Mouse (Mus musculus): ENCODE data around the gene Inka1. TPM values are rescaled to one million over a fixed set of nuclear protein-coding genes. Genes with fewer than 3 reads are reported as not detected.

The Inka1 gene
- total and polyA plus RNA-seq, 3 experiments = 25.2 to 30.2 (median 28.0) TPM

GRCm38 (mm10) chr9:108023216-108023615, 37.5 kb upstream of the Inka1 start:
- H3K79me2 ChIP-seq (replicated peaks; ENCODE audit: control insufficient read depth, extremely low read depth, insufficient read depth, poor library complexity, severe bottlenecking) = peaks cover 12% of the 10 kb centered on the region
- no peak overlapping the region for H3K4me2 ChIP-seq (ENCODE audit: insufficient read depth, low read depth, poor library complexity, severe bottlenecking)
- H3K4me3 ChIP-seq (replicated peaks in 1 of 3; ENCODE audit: low read depth in 2 of 3, low read length in 2 of 3, poor library complexity in 1 of 3) = no peak overlapping the region
- H3K27ac ChIP-seq (ENCODE audit: insufficient read depth, low read depth) = no peak overlapping the region
- H3K9me3 ChIP-seq (replicated peaks; ENCODE audit: low read length) = peaks cover 3% of the 10 kb centered on the region
- H3K9ac ChIP-seq (ENCODE audit: insufficient read depth, low read depth) = no peak overlapping the region
- dilution Hi-C loops (cut with MboI; ENCODE audit: extremely low pct_ligation_motif_present, extremely low pct_unique_long_range_greater_than_20kb, low sequenced_read_pairs) = no loop called here
- no peak for TF ChIP-seq MXI1 (IDR thresholded peaks at IDR 0.05; ENCODE audit: low read depth, low read length)
- no peak for TF ChIP-seq RCOR1 (conservative IDR thresholded peaks at IDR 0.05; ENCODE audit: low read depth, low read length)
- no peak for TF ChIP-seq MYC (IDR thresholded peaks at IDR 0.05; ENCODE audit: low read depth, low read length)
- no peak for TF ChIP-seq UBTF (IDR thresholded peaks at IDR 0.05; ENCODE audit: low read depth, low read length)
- no peak for TF ChIP-seq JUND (conservative IDR thresholded peaks at IDR 0.05; ENCODE audit: low read depth, low read length)
- TF ChIP-seq ELF1 (IDR thresholded peaks at IDR 0.05; ENCODE audit: low read depth, low read length) = no peak
- no peak for TF ChIP-seq MAX (IDR thresholded peaks at IDR 0.05; ENCODE audit: low read length)
- no peak for TF ChIP-seq ZNF384 (IDR thresholded peaks at IDR 0.05; ENCODE audit: low read depth, low read length)
- TF ChIP-seq PAX5 (IDR thresholded peaks at IDR 0.05; ENCODE audit: low read length) = no peak
- TF ChIP-seq POLR2A (IDR thresholded peaks at IDR 0.05; ENCODE audit: low read depth, low read length) = no peak
- no peak for TF ChIP-seq GABPA (IDR thresholded peaks at IDR 0.05; ENCODE audit: insufficient replicate concordance, low read depth, low read length)
- TF ChIP-seq HCFC1 (IDR thresholded peaks at IDR 0.05; ENCODE audit: low read depth, low read length) = no peak
- in situ Hi-C loops (cut with MboI; ENCODE audit: low pct_ligation_motif_present, low pct_unique_long_range_greater_than_20kb, low sequenced_read_pairs) = no loop called here
- H3K27me3 ChIP-seq (replicated peaks) = no peaks in the 10 kb centered on the region
- peaks cover 30 to 46% of the 10 kb centered on the region in 2 experiments for H3K36me3 ChIP-seq (replicated peaks in 1 of 2; ENCODE audit: control insufficient read depth in 1 of 2, insufficient read depth in 1 of 2, low read length in 1 of 2)
- peaks cover 0 to 15% of the 10 kb centered on the region in 2 experiments; a peak in 2 of 4 replicates for H3K4me1 ChIP-seq (ENCODE audit: control insufficient read depth in 1 of 2, insufficient read depth in 2 of 2)
- DNase-seq (ENCODE audit: extremely low read depth) = no peak

GRCm38 (mm10) chr9:108020741-108021140, 35.1 kb upstream of the Inka1 start:
- no peaks in the 10 kb centered on the region for H3K27me3 ChIP-seq (replicated peaks)
- no peak for DNase-seq (ENCODE audit: extremely low read depth)
- H3K9ac ChIP-seq (ENCODE audit: insufficient read depth, low read depth) = no peak overlapping the region
- H3K9me3 ChIP-seq (replicated peaks; ENCODE audit: low read length) = no peaks in the 10 kb centered on the region
- no peak overlapping the region for H3K4me3 ChIP-seq (replicated peaks in 1 of 3; ENCODE audit: low read depth in 2 of 3, low read length in 2 of 3, poor library complexity in 1 of 3)
- TF ChIP-seq ELF1 (IDR thresholded peaks at IDR 0.05; ENCODE audit: low read depth, low read length) = no peak
- peaks cover 0 to 15% of the 10 kb centered on the region in 2 experiments; a peak in 2 of 4 replicates for H3K4me1 ChIP-seq (ENCODE audit: control insufficient read depth in 1 of 2, insufficient read depth in 2 of 2)
- no peak overlapping the region for H3K27ac ChIP-seq (ENCODE audit: insufficient read depth, low read depth)
- H3K79me2 ChIP-seq (replicated peaks; ENCODE audit: control insufficient read depth, extremely low read depth, insufficient read depth, poor library complexity, severe bottlenecking) = peaks cover 12% of the 10 kb centered on the region
- H3K36me3 ChIP-seq (replicated peaks in 1 of 2; ENCODE audit: control insufficient read depth in 1 of 2, insufficient read depth in 1 of 2, low read length in 1 of 2) = peaks cover 22 to 42% of the 10 kb centered on the region in 2 experiments
- in situ Hi-C loops (cut with MboI; ENCODE audit: low pct_ligation_motif_present, low pct_unique_long_range_greater_than_20kb, low sequenced_read_pairs) = no loop called here
- no peak overlapping the region for H3K4me2 ChIP-seq (ENCODE audit: insufficient read depth, low read depth, poor library complexity, severe bottlenecking)
- dilution Hi-C loops (cut with MboI; ENCODE audit: extremely low pct_ligation_motif_present, extremely low pct_unique_long_range_greater_than_20kb, low sequenced_read_pairs) = no loop called here

- dilution Hi-C loops (cut with MboI; ENCODE audit: extremely low pct_ligation_motif_present, extremely low pct_unique_long_range_greater_than_20kb, low sequenced_read_pairs) = no loop called here
- no peak overlapping the region for H3K4me3 ChIP-seq (replicated peaks in 1 of 3; ENCODE audit: low read depth in 2 of 3, low read length in 2 of 3, poor library complexity in 1 of 3)
- no peaks in the 10 kb centered on the region for H3K27me3 ChIP-seq (replicated peaks)
- no peak overlapping the region for H3K4me2 ChIP-seq (ENCODE audit: insufficient read depth, low read depth, poor library complexity, severe bottlenecking)
- peaks cover 0 to 15% of the 10 kb centered on the region in 2 experiments; a peak in 2 of 4 replicates for H3K4me1 ChIP-seq (ENCODE audit: control insufficient read depth in 1 of 2, insufficient read depth in 2 of 2)
- peaks cover 16% of the 10 kb centered on the region for H3K79me2 ChIP-seq (replicated peaks; ENCODE audit: control insufficient read depth, extremely low read depth, insufficient read depth, poor library complexity, severe bottlenecking)
- in situ Hi-C loops (cut with MboI; ENCODE audit: low pct_ligation_motif_present, low pct_unique_long_range_greater_than_20kb, low sequenced_read_pairs) = no loop called here
- H3K36me3 ChIP-seq (replicated peaks in 1 of 2; ENCODE audit: control insufficient read depth in 1 of 2, insufficient read depth in 1 of 2, low read length in 1 of 2) = peaks cover 8 to 41% of the 10 kb centered on the region in 2 experiments
- no peak for TF ChIP-seq CHD2 (IDR thresholded peaks at IDR 0.05; ENCODE audit: low read length)
- no peak for TF ChIP-seq PAX5 (IDR thresholded peaks at IDR 0.05; ENCODE audit: low read length)
- TF ChIP-seq TCF12 (IDR thresholded peaks at IDR 0.05; ENCODE audit: low read depth, low read length) = no peak
- no peak for TF ChIP-seq MAX (IDR thresholded peaks at IDR 0.05; ENCODE audit: low read length)
- TF ChIP-seq MEF2A (IDR thresholded peaks at IDR 0.05; ENCODE audit: borderline replicate concordance, low read depth, low read length) = no peak
- no peak for TF ChIP-seq JUN (IDR thresholded peaks at IDR 0.05; ENCODE audit: insufficient read depth, low read depth, low read length)
- no peak for TF ChIP-seq BHLHE40 (IDR thresholded peaks at IDR 0.05; ENCODE audit: low read depth, low read length)
- no peak for TF ChIP-seq TBP (conservative IDR thresholded peaks at IDR 0.05; ENCODE audit: low read depth, low read length)
- no peak for TF ChIP-seq CHD1 (IDR thresholded peaks at IDR 0.05; ENCODE audit: low read depth, low read length)
- no peak for TF ChIP-seq GABPA (IDR thresholded peaks at IDR 0.05; ENCODE audit: insufficient replicate concordance, low read depth, low read length)
- no peak for TF ChIP-seq EP300 (IDR thresholded peaks at IDR 0.05; ENCODE audit: low read length)
- no peak for TF ChIP-seq MAZ (IDR thresholded peaks at IDR 0.05; ENCODE audit: low read depth, low read length)
- TF ChIP-seq IRF4 (IDR thresholded peaks at IDR 0.05; ENCODE audit: low read depth, low read length) = no peak
- TF ChIP-seq MAFK (IDR thresholded peaks at IDR 0.05; ENCODE audit: insufficient replicate concordance, low read length) = no peak
- no peak for TF ChIP-seq ETS1 (conservative IDR thresholded peaks at IDR 0.05; ENCODE audit: low read depth, low read length)
- H3K9ac ChIP-seq (ENCODE audit: insufficient read depth, low read depth) = no peak overlapping the region
- no peak for DNase-seq (ENCODE audit: extremely low read depth)
- no peak overlapping the region for H3K27ac ChIP-seq (ENCODE audit: insufficient read depth, low read depth)
- H3K9me3 ChIP-seq (replicated peaks; ENCODE audit: low read length) = no peaks in the 10 kb centered on the region
These were observed 31.4 kb upstream of the Inka1 start for GRCm38 (mm10) chr9:108017127-108017526.

All from CH12.LX (cell line).